Mouse (Mus musculus) liver, postnatal 0 days (tissue): ENCODE results near the gene Cyth3.

ENCODE experiments used
- CTCF ChIP-seq: sonication (generic); IDR thresholded peaks from 2 replicates; pipeline ENCODE4 v1.5.1; 2016; ENCODE audit warnings: antibody characterized with exemption, low read depth
- EP300 ChIP-seq: IDR thresholded peaks from 2 replicates; pipeline ENCODE4 v1.6.1; 2016; ENCODE audit warnings: antibody characterized with exemption, low read depth, mild to moderate bottlenecking

- TF ChIP-seq CTCF = no peak
- no peak for TF ChIP-seq EP300
Observed at GRCm38 (mm10) chr5:143604157-143604774, 18.0 kb upstream of the Cyth3 start.
